Mouse (Mus musculus): ENCODE data around the gene 4933417A18Rik.

DNA sequence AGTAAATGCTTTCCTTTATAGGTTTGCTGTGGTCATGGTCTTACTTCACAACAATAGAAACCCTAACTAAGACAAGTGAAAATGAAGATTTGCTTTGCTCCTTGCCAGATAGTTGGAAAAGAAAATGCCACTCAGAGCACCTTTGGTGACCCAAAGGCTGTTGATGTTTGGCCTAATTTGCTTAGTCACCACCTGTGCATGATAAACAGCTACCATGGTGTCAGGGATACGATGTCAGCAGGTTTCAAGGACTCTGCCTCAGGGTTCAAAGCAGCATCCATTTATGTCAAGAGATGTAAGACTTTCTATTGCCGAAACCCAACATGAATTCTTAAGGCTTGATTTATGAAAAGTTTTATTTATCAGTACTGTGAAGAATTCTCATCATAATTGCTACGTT is 53.2 kb downstream of the 4933417A18Rik start:
- no peak for TF ChIP-seq CTCF (IDR thresholded peaks at IDR 0.05; ENCODE audit: low read depth)
- TF ChIP-seq EP300 (IDR thresholded peaks at IDR 0.05; ENCODE audit: low read depth): no peak

Measured in heart, postnatal 0 days (tissue).